Mouse (Mus musculus) activated CD4-positive, CD25-positive, alpha-beta regulatory T cell (primary cell): ENCODE results near the gene Agap2. TPM values are rescaled to one million over a fixed set of nuclear protein-coding genes. Genes with fewer than 3 reads are reported as not detected.

Experiments used
- polyA plus RNA-seq, 2 experiments: library from polyadenylated mRNA; unstranded; fragments of 100-300 nt; shearing (Covaris generic); gene quantifications; one replicate each; pipeline ENCODE4 v1.2.1; 2017

The Agap2 gene
- polyA plus RNA-seq: 10 to 100 TPM; 26.8 to 27.8 TPM

DNA sequence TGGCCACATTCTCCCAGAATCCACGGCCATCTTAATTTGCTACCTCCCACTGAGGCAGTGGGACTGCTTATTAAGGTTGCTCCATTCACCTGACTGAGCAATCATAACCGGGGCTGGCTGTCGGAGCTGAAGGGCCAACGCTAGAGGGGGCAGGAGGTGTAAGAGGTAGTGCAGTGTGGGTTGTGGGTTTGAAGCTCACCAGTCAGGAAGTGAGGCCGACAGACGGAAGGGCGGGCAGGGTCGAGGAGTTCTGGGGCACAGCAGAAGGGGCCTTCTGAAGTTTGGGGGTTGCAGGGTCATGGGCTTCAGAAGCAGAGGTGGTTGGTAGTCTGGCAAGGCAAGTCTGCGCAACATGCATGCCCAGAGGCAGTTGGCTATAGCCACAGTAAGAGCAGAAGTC, at the start of gene Agap2:
Gene Agap2, plus strand, starts transcription at position 205 of the 400 bp plus-strand sequence.

DNA sequence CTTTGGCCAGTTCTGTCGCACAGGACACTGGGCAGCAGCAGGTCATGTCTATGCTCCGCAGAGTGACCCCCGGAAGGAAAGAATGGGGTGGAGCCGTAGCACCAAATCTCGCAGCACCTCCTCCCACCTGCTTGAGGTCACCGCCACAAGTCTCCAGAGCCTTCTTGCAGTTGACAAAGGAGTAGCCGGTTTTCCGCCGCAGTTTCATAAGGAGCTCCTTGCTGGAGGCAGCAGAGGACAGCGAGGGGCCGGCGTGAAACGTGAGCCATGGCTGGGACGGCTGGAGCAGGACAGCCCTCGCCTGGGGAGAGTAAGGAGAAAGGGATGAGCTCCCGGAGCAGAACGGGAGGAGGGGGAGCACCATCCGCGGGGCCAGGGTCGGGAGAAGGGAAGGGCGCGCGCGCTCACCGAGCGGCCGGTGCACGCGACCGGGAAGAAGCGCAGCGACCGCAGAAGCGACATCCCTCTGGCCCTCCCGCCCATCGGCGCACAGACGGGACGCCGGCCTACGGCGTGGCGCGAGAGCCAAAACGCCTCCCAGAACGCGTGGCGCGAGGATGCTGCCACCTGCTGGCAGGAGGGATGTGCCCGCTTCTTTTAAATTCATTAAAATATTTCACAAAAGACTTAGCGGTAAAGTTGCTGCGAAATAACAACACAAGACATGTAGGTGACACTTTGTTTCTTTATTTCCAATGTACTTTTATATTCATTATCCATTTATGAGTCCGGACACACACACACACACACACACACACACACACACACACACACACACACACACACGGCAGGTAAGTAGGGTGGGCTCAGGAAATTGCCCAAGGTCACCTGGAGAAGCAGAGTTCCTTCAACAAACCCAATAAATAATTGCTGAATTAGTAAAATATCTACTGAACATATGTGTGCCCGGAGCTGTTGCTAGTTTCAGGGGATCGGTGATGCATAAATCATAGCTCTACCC, 44.5 kb upstream of the Agap2 start, which contains the start of gene Tsfm:
Gene Tsfm, minus strand, starts transcription at position 505 of the 961 bp plus-strand sequence.

DNA sequence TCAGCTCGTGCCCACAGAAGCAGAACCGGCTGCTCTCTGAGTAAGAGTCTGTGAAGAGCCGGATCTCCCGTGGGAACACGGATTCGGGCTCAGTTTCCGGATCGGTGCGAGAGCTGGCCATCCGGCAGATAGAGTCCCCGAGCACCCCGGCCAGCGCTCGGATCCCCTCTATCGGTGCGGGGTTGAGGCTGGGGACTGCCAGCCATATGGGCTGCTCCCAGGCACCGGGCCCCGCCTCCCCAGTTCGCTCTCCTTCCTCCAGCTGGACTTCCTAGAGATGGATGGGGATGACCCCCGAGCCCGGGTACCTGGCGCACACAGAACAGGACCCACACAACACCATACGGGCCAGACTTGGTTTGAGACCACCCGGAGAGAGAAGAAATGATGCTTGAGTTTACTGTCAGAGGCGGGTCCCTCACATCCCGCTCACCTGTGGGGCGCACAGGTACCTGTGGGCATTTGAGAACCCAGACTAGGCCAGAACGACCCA, 33.8 kb upstream of the Agap2 start, which contains the start of the genes Mettl1 and Eef1akmt3:
Gene Mettl1, plus strand, starts transcription at position 141 of the 493 bp plus-strand sequence.
Gene Eef1akmt3, minus strand, starts transcription at position 240 of the 493 bp plus-strand sequence.

DNA sequence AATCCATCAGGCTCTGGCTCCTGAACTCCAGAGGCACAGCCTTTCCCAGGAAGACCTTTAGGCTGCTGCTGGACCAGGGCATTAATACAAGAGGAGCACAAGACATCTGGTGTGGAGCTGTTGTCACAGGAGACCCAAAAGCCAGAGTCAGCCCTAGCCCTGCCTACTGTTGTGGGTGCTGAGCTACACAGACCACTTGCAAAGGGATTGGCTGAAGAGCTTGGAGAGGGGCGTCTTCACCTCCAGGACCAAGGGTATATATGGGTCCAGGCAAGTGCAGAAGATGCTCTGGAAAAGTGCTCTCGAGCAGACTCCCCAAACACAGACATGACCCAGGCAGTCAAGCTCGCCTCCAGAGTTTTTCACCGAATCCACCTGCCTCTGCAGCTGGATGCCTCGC, 27.1 kb upstream of the Agap2 start, which contains the start of gene Cyp27b1:
Gene Cyp27b1, plus strand, starts transcription at position 297 of the 400 bp plus-strand sequence.

DNA sequence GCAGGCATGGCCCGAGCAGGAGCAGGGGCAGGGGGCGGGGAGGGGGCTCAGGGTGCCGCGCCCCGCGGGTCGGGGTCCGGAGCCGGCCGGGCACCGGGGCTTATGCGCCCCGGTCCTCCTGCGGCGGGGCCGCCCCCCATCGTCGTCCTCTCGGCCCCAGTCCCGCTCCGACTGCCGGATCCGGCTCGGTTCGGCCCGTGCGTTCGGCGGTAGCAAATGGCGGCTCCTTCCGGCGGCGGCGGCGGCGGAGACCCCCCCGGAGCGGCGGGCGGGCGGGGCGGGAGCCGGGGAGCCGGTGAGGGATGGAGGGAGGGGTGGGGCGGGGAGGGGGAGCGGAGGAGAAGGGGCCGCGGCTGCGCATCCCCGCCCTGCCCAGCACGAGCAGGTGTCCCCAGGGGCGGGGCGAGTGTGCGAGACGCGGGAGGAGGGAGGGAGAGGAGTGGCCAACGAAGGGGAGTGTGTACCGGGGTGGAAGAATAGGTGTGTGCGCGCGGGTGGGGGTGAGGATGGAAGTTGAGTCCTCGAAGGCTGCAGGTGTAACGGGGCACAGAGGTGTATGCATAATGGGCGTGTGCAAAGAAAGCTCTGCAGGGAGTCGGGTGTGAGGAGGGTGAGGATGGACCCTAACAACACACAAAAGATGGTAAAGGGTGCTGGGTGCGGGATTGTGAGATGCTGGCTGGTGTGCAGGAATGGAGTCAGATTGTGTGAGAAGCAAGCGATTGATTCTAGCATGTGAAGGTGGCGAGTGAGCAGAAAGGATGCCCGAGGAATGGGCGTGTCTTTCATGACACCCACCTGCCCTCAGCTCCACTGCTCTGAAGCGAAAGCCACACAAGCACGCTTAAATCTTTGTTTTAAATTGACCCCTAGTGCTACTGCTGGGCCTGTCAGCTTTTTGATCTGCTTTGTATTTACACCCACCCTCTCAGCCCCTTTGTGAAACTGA, 14.8 kb upstream of the Agap2 start, which contains the start of gene March9:
Gene March9, minus strand, starts transcription at position 217 of the 949 bp plus-strand sequence.

DNA sequence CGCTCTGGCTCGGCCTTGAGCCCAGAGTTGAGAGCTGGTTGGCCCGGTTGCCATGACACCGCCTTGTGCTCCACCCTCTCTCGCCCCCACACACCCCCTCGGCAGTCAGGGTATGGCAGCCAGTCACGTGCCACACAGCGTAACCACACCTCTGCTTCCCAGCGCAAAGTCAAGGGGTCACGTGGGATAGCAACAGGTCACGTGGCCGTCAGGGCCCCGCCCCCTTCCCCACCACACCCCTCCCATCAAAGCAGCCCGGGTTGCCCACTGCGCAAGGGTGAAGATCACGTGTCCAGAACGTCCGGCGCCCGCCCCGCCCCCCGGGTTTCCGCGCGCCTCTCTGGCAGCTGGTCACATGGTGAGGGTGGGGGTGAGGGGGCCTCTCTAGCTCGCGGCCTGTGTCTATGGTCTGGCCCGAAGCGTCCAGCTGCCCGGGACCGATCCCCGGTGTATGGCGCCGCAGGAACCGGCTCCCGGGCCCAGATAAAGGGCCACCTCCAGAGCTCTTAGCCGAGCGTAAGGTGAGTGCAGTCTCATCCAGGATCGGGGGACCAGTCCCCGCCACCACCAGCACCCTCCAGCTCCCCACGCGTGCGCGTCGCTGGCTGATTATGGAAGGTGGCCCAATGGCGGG, 11.7 kb upstream of the Agap2 start, which contains the start of gene Cdk4:
Gene Cdk4, plus strand, starts transcription at position 296 of the 634 bp plus-strand sequence.

DNA sequence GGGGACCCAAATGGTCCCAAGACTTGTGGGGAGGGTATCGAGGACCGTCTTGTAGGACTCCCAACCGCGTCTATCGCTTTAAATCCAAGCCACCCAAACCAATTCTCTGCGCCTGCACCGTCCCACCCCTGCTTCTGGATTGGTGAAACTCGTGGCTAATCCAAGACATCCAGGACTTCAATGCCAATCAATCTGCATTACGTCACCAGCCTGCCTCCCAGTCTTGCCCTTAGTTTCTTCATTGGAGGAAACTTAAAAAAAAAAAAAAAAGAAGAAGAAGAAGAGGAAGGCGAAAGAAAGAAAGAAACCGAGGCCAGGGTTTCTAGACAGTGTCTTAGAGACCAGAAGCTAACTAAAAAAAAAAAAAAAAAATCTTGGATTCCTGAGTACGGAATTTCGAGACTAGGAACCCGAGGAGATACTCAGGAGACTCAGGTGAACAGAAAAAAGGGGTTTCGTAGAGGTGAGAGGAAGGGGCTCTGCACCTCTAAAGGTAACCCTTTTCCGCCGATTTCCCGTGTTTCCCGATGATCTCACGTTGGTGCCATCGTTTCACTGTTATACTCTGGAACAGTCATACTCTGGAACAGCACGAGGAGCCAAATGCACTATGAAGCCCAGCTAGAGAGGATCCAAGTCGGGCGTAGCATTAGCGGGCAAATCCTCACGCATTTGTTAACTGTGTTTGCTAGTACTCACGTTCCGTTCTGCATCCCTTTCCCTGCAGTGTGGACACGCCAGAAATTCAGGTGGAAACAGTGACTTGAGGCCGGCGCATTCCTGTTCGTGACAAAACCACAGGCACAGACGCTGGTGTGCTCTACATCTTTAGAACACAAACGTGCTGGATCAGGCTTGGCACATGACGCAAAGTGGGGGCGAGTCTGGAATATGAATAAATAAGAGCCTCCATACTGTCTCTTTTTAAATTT, 4.6 kb upstream of the Agap2 start, which contains the start of gene Tspan31:
Gene Tspan31, minus strand, starts transcription at position 75 of the 932 bp plus-strand sequence.

DNA sequence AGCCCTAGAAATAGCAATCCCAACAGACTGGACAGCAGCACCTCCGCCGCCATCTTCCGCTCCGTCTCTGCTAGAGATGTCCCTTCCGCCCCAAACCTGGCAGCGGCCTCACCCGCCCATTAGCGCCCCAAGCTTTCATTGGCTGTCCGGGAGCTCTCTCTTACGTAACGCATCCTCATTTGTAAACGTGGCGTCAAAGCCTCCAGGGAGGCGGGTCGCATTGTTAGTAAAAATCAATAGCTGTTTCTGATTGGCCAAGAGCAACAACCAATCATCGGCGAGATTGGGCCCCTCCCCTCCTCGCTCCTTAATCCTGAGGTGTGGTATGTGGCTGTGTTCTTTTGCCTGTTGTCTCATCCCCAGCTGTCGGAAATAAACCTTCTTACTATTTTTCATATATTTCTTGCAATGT, 46.0 kb downstream of the Agap2 start, which contains the start of gene Os9:
Gene Os9, minus strand, starts transcription at position 66 of the 412 bp plus-strand sequence.

Other genes starting within 250 kb of the Agap2 start
- 10 to 100 TPM; 16.9 to 19.5 TPM for gene Atp23, start 173.9 kb upstream of the Agap2 start, polyA plus RNA-seq
- gene Ctdsp2, start 96.6 kb upstream of the Agap2 start, polyA plus RNA-seq: 10 to 100 TPM; 28.5 to 35.2 TPM
- under 1 TPM; 0.21 to 0.35 TPM for gene Avil, start 74.6 kb upstream of the Agap2 start, polyA plus RNA-seq
- gene Tsfm, start 44.4 kb upstream of the Agap2 start, polyA plus RNA-seq: 10 to 100 TPM; 48.9 to 53.1 TPM
- 10 to 100 TPM; 13.3 to 24.3 TPM for gene Mettl1, start 33.9 kb upstream of the Agap2 start, polyA plus RNA-seq
- gene Eef1akmt3, start 33.8 kb upstream of the Agap2 start, polyA plus RNA-seq: under 1 TPM in 1 of 2 experiments, not detected in 1; 0.17 TPM
- gene Cyp27b1, start 27.0 kb upstream of the Agap2 start, polyA plus RNA-seq: not detected
- 1 to 10 TPM; 1.2 to 2.0 TPM for gene March9, start 15.1 kb upstream of the Agap2 start, polyA plus RNA-seq
- gene Cdk4, start 11.8 kb upstream of the Agap2 start, polyA plus RNA-seq: 100 to 1,000 TPM; 274 to 361 TPM
- 10 to 100 TPM; 75.9 to 85.8 TPM for gene Tspan31, start 5.0 kb upstream of the Agap2 start, polyA plus RNA-seq
- gene Os9, start 45.8 kb downstream of the Agap2 start, polyA plus RNA-seq: 100 to 1,000 TPM in 1 of 2 experiments, 10 to 100 TPM in 1; 79.4 to 157 TPM
- gene B4galnt1, start 89.9 kb downstream of the Agap2 start, polyA plus RNA-seq: 100 to 1,000 TPM; 428 to 622 TPM
- 1 to 10 TPM; 3.8 to 5.6 TPM for gene Slc26a10, start 105.4 kb downstream of the Agap2 start, polyA plus RNA-seq
- gene Arhgef25, start 114.8 kb downstream of the Agap2 start, polyA plus RNA-seq: under 1 TPM; 0.39 to 0.73 TPM
- 100 to 1,000 TPM in 1 of 2 experiments, 10 to 100 TPM in 1; 75.0 to 110 TPM for gene Dtx3, start 120.4 kb downstream of the Agap2 start, polyA plus RNA-seq
- 10 to 100 TPM; 25.1 to 33.8 TPM for gene Pip4k2c, start 136.3 kb downstream of the Agap2 start, polyA plus RNA-seq
- gene Kif5a, start 188.1 kb downstream of the Agap2 start, polyA plus RNA-seq: under 1 TPM; 0.24 to 0.41 TPM
- 100 to 1,000 TPM; 105 to 114 TPM for gene Dctn2, start 191.1 kb downstream of the Agap2 start, polyA plus RNA-seq
- 10 to 100 TPM; 11.3 to 15.3 TPM for gene Mbd6, start 213.7 kb downstream of the Agap2 start, polyA plus RNA-seq
- 10 to 100 TPM; 57.3 to 63.3 TPM for gene Mars, start 236.5 kb downstream of the Agap2 start, polyA plus RNA-seq
- 100 to 1,000 TPM; 362 to 364 TPM for gene Arhgap9, start 246.7 kb downstream of the Agap2 start, polyA plus RNA-seq